Mouse (Mus musculus): ENCODE results near the gene Znfx1. TPM values are rescaled to one million over a fixed set of nuclear protein-coding genes. Genes with fewer than 3 reads are reported as not detected.

Gene Znfx1
- polyA plus RNA-seq, 2 experiments: 7.8 to 10.6 TPM

DNA sequence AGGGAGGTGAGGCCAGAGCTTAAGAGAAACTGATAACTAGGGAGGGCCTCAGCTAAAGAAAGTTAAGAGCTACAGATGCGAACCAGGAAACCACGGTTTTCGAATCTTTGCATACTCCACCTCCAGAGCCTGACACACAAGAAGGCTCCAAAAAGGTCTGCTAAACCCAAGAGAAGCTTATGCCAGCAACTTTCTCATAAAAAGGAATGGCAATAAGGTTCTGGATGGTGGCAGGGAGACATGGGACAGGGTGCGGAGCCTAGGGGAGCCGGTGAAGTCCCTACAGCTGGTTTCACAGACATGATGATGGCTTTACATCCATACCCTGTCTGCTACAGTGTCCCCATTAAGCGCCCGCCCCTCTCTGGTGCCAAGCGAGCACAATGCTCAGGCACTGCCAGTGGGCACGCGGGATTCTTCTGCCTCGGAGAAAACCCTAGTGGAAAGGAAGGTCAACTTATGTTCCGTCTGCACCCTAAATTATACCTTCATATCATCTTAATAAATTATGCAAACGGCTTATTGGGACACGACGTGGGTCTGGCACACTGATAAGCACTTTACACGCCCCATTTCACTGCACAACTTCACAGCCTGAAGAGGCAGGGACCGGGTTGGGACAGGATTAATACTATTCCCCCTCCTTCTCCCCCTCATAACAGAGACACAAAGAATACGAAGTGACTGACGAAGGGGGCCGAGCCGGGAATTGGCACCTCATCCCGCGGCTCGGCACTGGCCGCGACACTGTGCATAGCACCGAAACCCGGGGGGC, 67.6 kb downstream of the Znfx1 start:
- Histone ChIP-seq H3K4me1 (ENCODE audit: control insufficient read depth, insufficient read depth, low read length) (peaks cover 45% of the 10 kb centered on the region), H3K27me3 (ENCODE audit: control insufficient read depth, insufficient read depth, low read length) (no peaks in the 10 kb centered on the region), H3K27ac (replicated peaks; ENCODE audit: low read depth, low read length) (peak overlapping the region; percentile 99), H3K4me3 (replicated peaks; ENCODE audit: low read length) (peak overlapping the region; percentile 97), H3K4me2 (replicated peaks; ENCODE audit: low read depth, low read length, severe bottlenecking) (peak overlapping the region; percentile 87), H3K9me3 (ENCODE audit: control insufficient read depth, low read length) (no peaks in the 10 kb centered on the region), H3K9ac (ENCODE audit: low read depth, low read length, severe bottlenecking) (peak overlapping the region; percentile 98), H3K36me3 (ENCODE audit: control insufficient read depth, insufficient read depth, low read length) (no peaks in the 10 kb centered on the region)
- DNase-seq (ENCODE audit: low spot score) (peak; percentile 18), ATAC-seq (ENCODE audit: low FRiP score, low read depth) (no peak)
- 1% methylated on average over 26 of the region's 28 CpGs for WGBS
- no peak for TF ChIP-seq POLR2A (IDR thresholded peaks at IDR 0.05; ENCODE audit: borderline replicate concordance, extremely low read depth, insufficient read depth, insufficient read length)

DNA sequence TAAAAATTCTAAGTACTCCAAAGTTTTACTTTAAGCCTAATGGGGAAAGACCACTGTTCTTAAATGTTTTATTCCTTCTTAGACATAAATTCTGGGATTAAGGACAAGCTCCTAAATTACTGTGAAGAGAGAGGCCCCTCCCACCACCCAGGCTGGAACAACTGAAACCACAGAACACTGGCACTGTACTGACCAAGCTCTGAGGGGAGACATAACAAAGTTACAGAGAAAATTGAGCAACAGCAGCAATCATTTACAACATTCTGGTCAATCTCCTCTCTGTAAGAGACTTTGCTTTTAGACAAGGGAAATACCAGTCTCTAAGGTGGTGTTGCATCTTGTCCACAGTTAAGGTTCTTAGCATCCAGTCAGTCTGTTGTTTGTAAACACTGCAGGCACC, 70.9 kb downstream of the Znfx1 start:
- no peak for ATAC-seq (ENCODE audit: low FRiP score, low read depth)
- peaks cover 45% of the 10 kb centered on the region for H3K4me1 ChIP-seq (ENCODE audit: control insufficient read depth, insufficient read depth, low read length)

DNA sequence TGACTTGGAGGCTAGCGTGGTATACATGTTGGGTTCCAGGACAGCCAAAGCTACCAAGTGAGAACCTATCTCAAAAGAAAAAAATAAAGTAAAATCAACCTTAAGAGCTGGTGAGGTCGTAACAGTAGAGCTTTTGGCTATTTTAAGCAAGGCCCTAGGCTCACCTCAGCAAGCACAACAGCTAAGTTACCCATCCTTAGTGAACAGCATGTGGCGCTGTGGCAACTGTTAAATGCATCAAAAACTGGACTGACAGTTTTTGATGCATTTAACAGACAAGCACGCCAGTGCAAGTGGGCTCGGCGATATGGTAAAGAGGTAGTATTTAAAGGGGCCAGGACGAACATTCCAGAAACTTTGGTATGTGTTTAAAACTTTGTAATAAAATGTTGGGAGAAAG, 72.0 kb downstream of the Znfx1 start:
- Histone ChIP-seq H3K9me3 (ENCODE audit: control insufficient read depth, low read length) (no peaks in the 10 kb centered on the region), H3K27ac (replicated peaks; ENCODE audit: low read depth, low read length) (peak overlapping the region; percentile 53), H3K9ac (ENCODE audit: low read depth, low read length, severe bottlenecking) (no peak overlapping the region), H3K27me3 (ENCODE audit: control insufficient read depth, insufficient read depth, low read length) (no peaks in the 10 kb centered on the region), H3K4me2 (replicated peaks; ENCODE audit: low read depth, low read length, severe bottlenecking) (peak overlapping the region; percentile 34; the same call in 1 of the 2 replicates), H3K4me1 (ENCODE audit: control insufficient read depth, insufficient read depth, low read length) (peaks cover 42% of the 10 kb centered on the region), H3K36me3 (ENCODE audit: control insufficient read depth, insufficient read depth, low read length) (no peaks in the 10 kb centered on the region), H3K4me3 (replicated peaks; ENCODE audit: low read length) (no peak overlapping the region)
- DNase-seq (ENCODE audit: low spot score) (peak; percentile 51), ATAC-seq (ENCODE audit: low FRiP score, low read depth) (no peak)
- no peak for TF ChIP-seq POLR2A (IDR thresholded peaks at IDR 0.05; ENCODE audit: borderline replicate concordance, extremely low read depth, insufficient read depth, insufficient read length)
- WGBS: 33% methylated on average over 7 of the region's 7 CpGs

More for the DNA sequence above, 70.9 kb downstream of the Znfx1 start:
- DNase-seq (ENCODE audit: low spot score): no peak
- no peaks in the 10 kb centered on the region for H3K27me3 ChIP-seq (ENCODE audit: control insufficient read depth, insufficient read depth, low read length)
- H3K4me3 ChIP-seq (replicated peaks; ENCODE audit: low read length): no peak overlapping the region
- H3K4me2 ChIP-seq (replicated peaks; ENCODE audit: low read depth, low read length, severe bottlenecking): no peak overlapping the region
- no peak overlapping the region for H3K9ac ChIP-seq (ENCODE audit: low read depth, low read length, severe bottlenecking)
- H3K36me3 ChIP-seq (ENCODE audit: control insufficient read depth, insufficient read depth, low read length): no peaks in the 10 kb centered on the region
- no peak for TF ChIP-seq POLR2A (IDR thresholded peaks at IDR 0.05; ENCODE audit: borderline replicate concordance, extremely low read depth, insufficient read depth, insufficient read length)
- no peaks in the 10 kb centered on the region for H3K9me3 ChIP-seq (ENCODE audit: control insufficient read depth, low read length)
- 0 out of 2 replicates have a peak overlapping the region, but pooled peaks have one; percentile 53 for H3K27ac ChIP-seq (replicated peaks; ENCODE audit: low read depth, low read length)

Other genes starting within 250 kb of the Znfx1 start
- gene Cse1l, start 157.0 kb downstream of the Znfx1 start, polyA plus RNA-seq (2012; rRNA removed): 66.4 and 69.8 TPM in 2 replicates
- 108 and 114 TPM in 2 replicates for gene Cse1l, start 157.0 kb downstream of the Znfx1 start, polyA plus RNA-seq (2014; fragmentation: Nextera tagmentation; extraction: Ambion mirVana)
- gene Stau1, start 66.7 kb downstream of the Znfx1 start, polyA plus RNA-seq (2012; rRNA removed): 64.0 and 71.4 TPM in 2 replicates
- gene Stau1, start 66.7 kb downstream of the Znfx1 start, polyA plus RNA-seq (2014; fragmentation: Nextera tagmentation; extraction: Ambion mirVana): 88.8 and 96.5 TPM in 2 replicates
- gene Ddx27, start 47.8 kb downstream of the Znfx1 start, polyA plus RNA-seq (2012; rRNA removed): 45.2 and 50.2 TPM in 2 replicates
- 36.5 and 39.2 TPM in 2 replicates for gene Ddx27, start 47.8 kb downstream of the Znfx1 start, polyA plus RNA-seq (2014; fragmentation: Nextera tagmentation; extraction: Ambion mirVana)
- gene Kcnb1, start 127.1 kb upstream of the Znfx1 start, polyA plus RNA-seq (2012; rRNA removed): 2.7 and 3.3 TPM in 2 replicates
- gene Kcnb1, start 127.1 kb upstream of the Znfx1 start, polyA plus RNA-seq (2014; fragmentation: Nextera tagmentation; extraction: Ambion mirVana): 1.3 and 1.6 TPM in 2 replicates
- gene Ptgis, start 177.6 kb upstream of the Znfx1 start, polyA plus RNA-seq (2012; rRNA removed): 37.7 and 53.0 TPM in 2 replicates
- 31.2 and 31.8 TPM in 2 replicates for gene Ptgis, start 177.6 kb upstream of the Znfx1 start, polyA plus RNA-seq (2014; fragmentation: Nextera tagmentation; extraction: Ambion mirVana)

Measured in limb, embryonic 14.5 days (tissue).